Mouse (Mus musculus) CH12.LX (cell line): ENCODE data around the gene Ltbp2.

ENCODE experiments used
- CTCF ChIP-seq, 2 experiments: IDR thresholded peaks in 1 of 2; conservative IDR thresholded peaks in 1 of 2; 2 replicates each; pipeline ENCODE4 v1.5.1; 2011 to 2012; ENCODE audit warnings: low read depth in 2 of 2, low read length in 2 of 2, improper control_type of control experiment in 1 of 2, inconsistent platforms in 1 of 2, mild to moderate bottlenecking in 1 of 2, moderate library complexity in 1 of 2
- E2F4 ChIP-seq: IDR thresholded peaks from 2 replicates; pipeline ENCODE4 v1.6.1; 2011; ENCODE audit warnings: low read depth, low read length, improper control_type of control experiment; ENCODE audit not compliant: insufficient replicate concordance
- EP300 ChIP-seq: IDR thresholded peaks from 2 replicates; pipeline ENCODE4 v1.6.1; 2011; ENCODE audit warnings: low read length, improper control_type of control experiment
- MYC ChIP-seq: IDR thresholded peaks from 2 replicates; pipeline ENCODE4 v1.6.1; 2011; ENCODE audit warnings: low read depth, mild to moderate bottlenecking, improper control_type of control experiment, low read length

DNA sequence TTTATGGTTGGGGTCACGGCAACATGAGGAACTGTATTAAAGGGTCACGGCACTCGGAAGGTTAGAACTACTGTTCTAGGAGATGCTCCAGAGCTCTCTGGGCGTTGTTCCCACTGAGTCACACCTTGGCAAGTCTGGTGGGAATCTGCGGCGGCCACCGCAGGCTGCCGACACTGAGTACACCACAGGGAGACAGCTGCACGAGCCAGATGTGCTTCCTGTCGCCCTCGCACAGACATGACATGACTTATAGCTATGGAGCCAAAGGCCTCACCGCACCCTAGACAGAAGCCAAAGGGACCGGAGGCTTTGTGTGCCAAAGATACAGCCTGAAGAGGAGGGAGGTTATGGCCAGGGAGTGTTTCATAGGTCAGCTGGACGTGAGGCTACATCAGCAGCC is 125.7 kb downstream of the Ltbp2 start:
- TF ChIP-seq CTCF (conservative IDR thresholded peaks at IDR 0.05 in 1 of 2, IDR thresholded peaks at IDR 0.05 in 1 of 2; ENCODE audit: low read depth in 2 of 2, low read length in 2 of 2) (no peak), E2F4 (no peak), MYC (no peak), EP300 (no peak)
